Mouse (Mus musculus): ENCODE results near the gene Znhit1.

Gene Znhit1

DNA sequence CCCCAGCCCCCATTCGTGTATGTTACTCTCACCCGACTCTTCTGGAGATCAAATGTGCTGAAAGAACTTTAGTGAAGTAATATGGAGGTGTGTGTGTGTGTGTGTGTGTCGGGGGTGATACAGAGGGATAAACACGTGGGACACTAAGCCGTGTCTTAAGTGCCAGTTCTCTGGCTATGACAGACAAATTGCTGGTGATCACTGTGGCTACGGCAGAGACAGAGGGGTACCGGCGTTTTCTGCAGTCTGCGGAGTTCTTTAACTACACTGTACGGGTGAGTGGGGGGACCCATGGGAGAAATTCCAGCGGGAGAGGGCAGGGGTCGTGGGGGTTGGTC, at the start of gene Znhit1:
Gene Znhit1 (minus strand): TSS at position 88 of the 338 bp plus-strand sequence.
- peak; percentile 49 for DNase-seq (ENCODE audit: low read depth, low spot score)

DNA sequence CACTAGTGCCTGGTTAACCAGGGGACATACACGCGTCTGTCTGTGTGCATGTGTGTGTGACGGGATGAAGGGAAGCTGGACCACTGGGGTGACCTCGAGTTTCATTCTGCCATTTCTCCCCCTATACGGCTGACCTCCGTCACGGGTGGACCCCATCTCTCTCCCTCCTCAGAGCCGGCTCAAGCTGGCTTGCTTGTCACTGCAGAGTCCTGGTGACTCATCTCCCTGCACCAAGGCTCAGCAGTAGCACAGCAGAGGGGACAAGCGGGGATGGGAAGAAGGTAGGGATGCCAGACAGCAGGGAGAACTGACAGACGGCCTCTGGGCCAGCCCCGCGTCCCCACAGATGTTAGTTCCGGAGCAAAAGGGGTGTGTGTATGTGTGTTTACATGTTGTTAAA, 48.4 kb upstream of the Znhit1 start:
- no peak for DNase-seq (ENCODE audit: low read depth, low spot score)

- DNase-seq (ENCODE audit: low read depth, low spot score): peak; percentile 86
Observed at GRCm38 (mm10) chr5:137032641-137033074, 44.8 kb upstream of the Znhit1 start.

- no peak for DNase-seq (ENCODE audit: low read depth, low spot score)
Observed at GRCm38 (mm10) chr5:137032033-137032421, 44.2 kb upstream of the Znhit1 start.

DNA sequence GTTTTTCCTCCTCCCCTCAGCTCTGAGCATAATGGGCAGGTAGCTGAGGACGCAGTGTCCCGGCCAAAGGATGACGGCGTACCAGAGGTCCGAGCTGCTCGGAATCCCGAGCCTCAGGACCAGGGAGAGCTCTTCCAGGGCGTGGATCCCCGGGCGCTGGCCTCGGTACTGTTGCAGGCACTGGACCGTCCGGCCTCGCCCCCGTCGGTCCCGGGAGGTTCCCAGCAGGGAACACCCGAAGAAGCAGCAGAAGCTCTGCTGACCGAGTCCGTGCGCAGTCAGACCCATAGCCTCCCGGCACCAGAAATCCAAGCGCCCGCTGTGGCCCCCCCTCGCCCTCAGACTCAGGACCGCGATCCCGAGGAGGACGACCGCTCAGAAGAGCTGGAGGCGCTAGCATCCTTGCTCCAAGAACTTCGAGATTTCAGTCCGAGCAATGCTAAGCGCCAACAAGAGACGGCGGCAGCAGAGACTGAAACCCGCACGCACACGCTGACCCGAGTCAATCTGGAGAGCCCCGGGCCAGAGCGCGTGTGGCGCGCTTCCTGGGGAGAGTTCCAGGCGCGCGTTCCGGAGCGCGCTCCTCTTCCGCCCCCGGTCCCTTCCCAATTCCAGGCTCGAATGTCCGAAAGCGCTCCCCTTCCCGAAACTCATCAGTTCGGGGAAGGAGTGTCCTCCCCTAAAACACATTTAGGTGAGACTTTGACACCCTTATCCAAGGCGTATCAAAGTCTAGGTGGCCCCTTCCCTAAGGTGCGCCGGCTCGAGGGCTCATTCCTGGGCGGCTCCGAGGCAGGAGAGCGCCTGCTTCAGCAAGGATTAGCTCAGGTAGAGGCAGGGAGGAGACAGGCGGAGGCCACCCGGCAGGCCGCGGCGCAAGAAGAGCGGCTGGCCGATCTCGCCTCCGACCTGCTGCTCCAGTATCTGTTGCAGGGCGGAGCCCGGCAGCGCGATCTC, 43.5 kb upstream of the Znhit1 start:
- DNase-seq (ENCODE audit: low read depth, low spot score): peak; percentile 64

DNA sequence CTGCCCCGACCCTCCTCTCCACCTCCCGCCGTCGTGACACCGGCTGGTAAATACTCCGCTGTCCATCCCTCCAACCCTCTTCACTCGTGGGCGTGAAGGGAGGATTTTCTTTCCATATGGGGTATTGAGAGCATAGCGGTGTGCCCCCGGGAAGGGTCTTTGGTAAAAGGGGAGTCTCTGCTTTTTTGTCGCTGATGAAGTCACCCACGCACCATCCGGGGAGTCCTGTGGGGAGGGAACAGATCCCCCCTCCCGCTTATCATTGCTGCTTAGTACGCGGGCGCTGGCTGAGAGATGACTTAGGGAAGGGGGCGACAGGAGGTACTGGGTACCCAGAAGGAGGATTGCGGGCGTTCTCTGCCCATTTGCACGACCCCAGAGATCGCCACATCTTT, 42.6 kb upstream of the Znhit1 start:
- DNase-seq (ENCODE audit: low read depth, low spot score): no peak

- DNase-seq (ENCODE audit: low read depth, low spot score): peak; percentile 97
Observed at GRCm38 (mm10) chr5:137029643-137030415, 42.0 kb upstream of the Znhit1 start.

GRCm38 (mm10) chr5:137029273-137029585, 41.4 kb upstream of the Znhit1 start:
- DNase-seq (ENCODE audit: low read depth, low spot score): no peak

DNA sequence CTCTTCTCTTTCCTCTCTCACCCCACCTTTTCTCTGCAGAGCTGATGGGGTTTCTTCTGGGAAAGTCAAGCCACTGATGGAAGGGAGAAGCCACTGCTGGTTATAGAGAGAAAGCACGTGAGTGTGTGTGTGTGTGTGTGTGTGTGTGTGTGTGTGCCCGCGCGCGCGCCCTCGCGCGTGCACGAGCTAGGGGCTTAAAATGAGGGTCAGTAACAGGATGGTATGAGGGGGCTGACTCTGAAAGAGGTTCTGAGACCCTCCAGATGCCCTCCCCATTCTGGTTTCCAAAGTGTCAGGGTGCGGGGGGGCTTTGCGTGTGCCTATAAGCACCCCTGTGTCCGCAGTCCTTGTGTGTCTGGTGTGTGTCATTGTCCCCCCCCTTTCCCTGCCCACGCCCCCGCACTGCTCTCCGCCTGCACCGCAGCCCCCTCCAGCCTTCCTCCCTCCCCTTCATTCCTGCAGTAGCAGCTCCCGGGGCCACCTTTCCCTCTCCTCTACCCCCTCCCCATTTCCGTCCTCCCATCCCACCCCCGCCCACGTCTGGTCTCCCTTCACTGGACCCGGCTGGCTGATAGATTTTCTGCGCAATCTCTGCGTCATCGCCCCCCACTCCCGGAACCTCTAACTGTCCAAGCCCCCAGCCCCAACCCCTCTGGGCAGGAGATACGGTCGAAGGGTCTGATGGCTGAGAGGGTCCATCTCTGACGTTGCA, 40.9 kb upstream of the Znhit1 start:
- no peak for DNase-seq (ENCODE audit: low read depth, low spot score)

DNA sequence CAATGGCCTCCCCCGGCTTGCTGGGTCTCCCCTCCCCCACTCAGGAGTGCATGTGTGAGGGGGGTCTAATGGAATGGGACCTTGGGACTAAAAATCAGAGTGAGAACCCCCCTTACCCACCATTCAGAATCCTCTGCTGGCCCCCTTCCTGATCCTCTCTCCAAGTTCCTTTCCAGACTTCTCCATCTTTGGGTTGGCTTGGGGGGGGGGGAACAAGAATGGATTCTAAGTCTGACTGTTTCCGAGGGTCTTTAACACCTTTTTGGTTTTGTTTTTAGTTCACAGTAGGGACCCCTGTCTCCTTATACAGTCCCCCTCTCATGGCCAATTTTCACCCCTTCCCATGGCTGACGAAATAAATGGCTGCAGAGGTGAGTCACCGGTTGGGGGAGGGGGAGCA, 38.3 kb upstream of the Znhit1 start, which contains the start of gene Vgf:
Gene Vgf (plus strand): TSS at position 301 of the 400 bp plus-strand sequence.
- no peak for DNase-seq (ENCODE audit: low read depth, low spot score)

GRCm38 (mm10) chr5:137025132-137025531, 37.3 kb upstream of the Znhit1 start:
- DNase-seq (ENCODE audit: low read depth, low spot score): peak; percentile 78

- no peak for DNase-seq (ENCODE audit: low read depth, low spot score)
Observed at GRCm38 (mm10) chr5:137024318-137024717, 36.5 kb upstream of the Znhit1 start.

GRCm38 (mm10) chr5:137015913-137016312, 28.1 kb upstream of the Znhit1 start:
- peak; percentile 93 for DNase-seq (ENCODE audit: low read depth, low spot score)

- peak; percentile 95 for DNase-seq (ENCODE audit: low read depth, low spot score)
Observed at GRCm38 (mm10) chr5:137012401-137012950, 24.7 kb upstream of the Znhit1 start.

GRCm38 (mm10) chr5:137009988-137010387, 22.2 kb upstream of the Znhit1 start:
- peak; percentile 90 for DNase-seq (ENCODE audit: low read depth, low spot score)

DNA sequence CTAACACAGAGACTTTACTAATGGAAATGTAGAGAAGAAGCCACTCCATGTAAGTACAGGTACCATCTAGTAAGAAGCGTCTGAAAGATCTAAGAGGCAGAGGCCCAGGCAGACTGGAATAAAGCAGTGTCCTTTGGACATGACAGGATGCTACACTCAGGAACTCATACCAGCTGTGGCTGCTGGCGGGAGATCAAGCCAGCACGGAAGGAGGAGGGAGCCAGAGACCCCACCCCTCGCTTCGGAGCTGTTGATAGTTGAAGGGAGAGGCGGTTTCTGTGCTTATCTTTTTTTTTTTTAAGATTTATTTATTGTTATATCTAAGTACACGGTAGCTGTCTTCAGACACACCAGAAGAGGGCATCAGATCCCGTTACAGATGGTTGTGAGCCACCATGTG, 19.5 kb upstream of the Znhit1 start:
- DNase-seq (ENCODE audit: low read depth, low spot score): no peak

DNA sequence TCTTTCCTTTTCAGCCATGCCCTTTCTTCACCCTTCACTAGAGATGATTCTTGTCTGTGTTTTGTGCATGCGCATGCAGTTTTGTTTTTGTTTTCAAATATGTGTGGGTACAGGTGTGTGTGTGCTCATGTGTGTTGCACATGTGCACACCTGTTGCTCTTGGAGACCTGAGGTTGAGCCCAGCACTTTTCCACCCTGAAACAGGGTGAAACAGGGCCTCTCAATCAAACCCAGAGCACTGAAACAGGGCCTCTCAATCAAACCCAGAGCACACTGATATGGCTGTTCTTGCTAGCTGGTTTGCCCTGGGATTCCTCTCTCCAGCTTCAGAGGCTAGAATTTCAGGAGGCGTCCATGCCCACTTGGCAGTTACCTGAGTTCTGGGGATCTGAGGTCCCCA, 12.8 kb upstream of the Znhit1 start:
- no peak for DNase-seq (ENCODE audit: low read depth, low spot score)

- no peak for DNase-seq (ENCODE audit: low read depth, low spot score)
Observed at GRCm38 (mm10) chr5:136999449-136999848, 11.6 kb upstream of the Znhit1 start.

- DNase-seq (ENCODE audit: low read depth, low spot score): no peak
Observed at GRCm38 (mm10) chr5:136989801-136990200, 2.0 kb upstream of the Znhit1 start.

- peak; percentile 56 for DNase-seq (ENCODE audit: low read depth, low spot score)
Observed at GRCm38 (mm10) chr5:136988420-136988819, 599 bp upstream of the Znhit1 start.

GRCm38 (mm10) chr5:136987138-136987933, 485 bp downstream of the Znhit1 start:
- DNase-seq (ENCODE audit: low read depth, low spot score): peak; percentile 89
